In the genomic region with DNA sequence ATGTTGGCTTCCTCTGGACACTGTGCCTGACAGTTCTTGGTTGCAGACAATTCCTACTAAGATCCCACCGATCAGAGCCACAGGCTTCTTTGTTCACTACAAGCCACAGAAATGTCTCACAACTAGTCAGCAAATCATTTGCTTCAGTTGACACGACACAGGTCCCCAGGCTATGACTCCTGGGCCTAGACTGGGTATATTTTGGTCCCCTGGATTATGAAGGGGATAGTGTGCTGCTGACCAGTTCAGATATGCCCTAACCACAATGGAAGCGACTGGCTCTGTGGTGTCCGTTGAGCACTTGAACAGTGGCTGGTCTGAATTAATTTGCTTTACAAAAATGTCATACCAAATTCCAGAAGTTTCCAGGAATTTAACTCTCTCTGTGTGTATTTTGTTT, we compare ENCODE assay signal across 24 mouse cellular contexts. TPM values are rescaled to one million over a fixed set of nuclear protein-coding genes. Genes with fewer than 3 reads are reported as not detected.
A peak's percentile ranks its signal among the peaks of the same experiment; 100 is the strongest.
DNase-seq lines count a peak whose midpoint lies in the region; ATAC-seq lines count a peak whose summit lies in the region.
"Had no signal": no experiment of that assay in that cellular context is flagged by ENCODE, and none has a peak within 500 bp of the region (broad histone marks: within the 10 kb centered on the region; RNA-seq: fewer than 3 reads in every experiment).

No protein-coding gene starts in this region.

- no peak overlapping the region for H3K4me2 ChIP-seq in heart, embryonic 15.5 days
- H3K4me2 ChIP-seq in heart, embryonic 11.5 days, result no peak overlapping the region
- H3K4me2 ChIP-seq in midbrain, embryonic 11.5 days, result no peak overlapping the region
- H3K4me2 ChIP-seq: forebrain, embryonic 13.5 days; hindbrain, embryonic 13.5 days; intestine, embryonic 15.5 days had no signal

- H3K27ac ChIP-seq in heart, embryonic 15.5 days, result peak overlapping the region; percentile 88
- no peak overlapping the region for H3K27ac ChIP-seq in heart, embryonic 11.5 days (ENCODE audit: low read depth, low read length)
- H3K27ac ChIP-seq in midbrain, embryonic 11.5 days (ENCODE audit: low read depth, low read length), result no peak overlapping the region
- H3K27ac ChIP-seq in midbrain, embryonic 10.5 days (replicated peaks), result no peak overlapping the region
- H3K27ac ChIP-seq in brown adipose tissue, adult 24 weeks (replicated peaks; ENCODE audit: low read depth, low read length), result peak overlapping the region; percentile 50
- H3K27ac ChIP-seq: forebrain, embryonic 10.5 days; forebrain, embryonic 13.5 days; hindbrain, embryonic 10.5 days; hindbrain, embryonic 13.5 days; intestine, embryonic 15.5 days had no signal

- H3K4me1 ChIP-seq in heart, embryonic 15.5 days (replicated peaks), result peaks cover 27% of the 10 kb centered on the region
- peaks cover 12% of the 10 kb centered on the region for H3K4me1 ChIP-seq in heart, embryonic 11.5 days (ENCODE audit: control insufficient read depth, insufficient read depth, low read length)
- no peaks in the 10 kb centered on the region; the same call in 1 of the 2 replicates for H3K4me1 ChIP-seq in midbrain, embryonic 11.5 days (ENCODE audit: control insufficient read depth, insufficient read depth, low read length)
- H3K4me1 ChIP-seq in midbrain, embryonic 10.5 days, result peaks cover 5% of the 10 kb centered on the region
- peaks cover 6% of the 10 kb centered on the region; the same call in 1 of the 2 replicates for H3K4me1 ChIP-seq in brown adipose tissue, adult 24 weeks (ENCODE audit: control insufficient read depth, insufficient read depth, insufficient read length, low read length)
- H3K4me1 ChIP-seq: hindbrain, embryonic 13.5 days; intestine, embryonic 15.5 days had no signal

- H3K36me3 ChIP-seq in heart, embryonic 15.5 days, result no peaks in the 10 kb centered on the region
- H3K36me3 ChIP-seq in heart, embryonic 11.5 days (ENCODE audit: control insufficient read depth, insufficient read depth, low read length), result no peaks in the 10 kb centered on the region
- H3K36me3 ChIP-seq in midbrain, embryonic 11.5 days (ENCODE audit: control insufficient read depth, insufficient read depth, low read length), result no peaks in the 10 kb centered on the region
- H3K36me3 ChIP-seq in midbrain, embryonic 10.5 days, result no peaks in the 10 kb centered on the region
- H3K36me3 ChIP-seq: hindbrain, embryonic 10.5 days; intestine, embryonic 15.5 days had no signal

- 59% methylated on average over 4 of the region's 4 CpGs for WGBS in heart, embryonic 15.5 days
- 68% methylated on average over 4 of the region's 4 CpGs for WGBS in heart, embryonic 11.5 days (ENCODE audit: insufficient replicate concordance)
- 90% methylated on average over 4 of the region's 4 CpGs for WGBS in midbrain, embryonic 11.5 days
- WGBS in midbrain, embryonic 10.5 days, result 89% methylated on average over 4 of the region's 4 CpGs

- no peaks in the 10 kb centered on the region for H3K9me3 ChIP-seq in heart, embryonic 15.5 days (replicated peaks)
- no peaks in the 10 kb centered on the region for H3K9me3 ChIP-seq in heart, embryonic 11.5 days (replicated peaks; ENCODE audit: control insufficient read depth, low read length)
- H3K9me3 ChIP-seq in midbrain, embryonic 11.5 days (ENCODE audit: control insufficient read depth, low read length), result no peaks in the 10 kb centered on the region
- 0 out of 2 replicates have a peak, but pooled peaks cover 3% of the 10 kb centered on the region for H3K9me3 ChIP-seq in midbrain, embryonic 10.5 days (replicated peaks)
- H3K9me3 ChIP-seq: hindbrain, embryonic 10.5 days; intestine, embryonic 15.5 days had no signal

- no peaks in the 10 kb centered on the region for H3K27me3 ChIP-seq in heart, embryonic 15.5 days
- no peaks in the 10 kb centered on the region for H3K27me3 ChIP-seq in heart, embryonic 11.5 days (ENCODE audit: control insufficient read depth, insufficient read depth, low read length)
- H3K27me3 ChIP-seq in midbrain, embryonic 11.5 days (ENCODE audit: control insufficient read depth, insufficient read depth, low read length), result no peaks in the 10 kb centered on the region
- no peaks in the 10 kb centered on the region for H3K27me3 ChIP-seq in midbrain, embryonic 10.5 days (ENCODE audit: low read depth, poor library complexity, severe bottlenecking)
- H3K27me3 ChIP-seq: forebrain, embryonic 13.5 days; hindbrain, embryonic 13.5 days; intestine, embryonic 15.5 days; Patski had no signal

- ATAC-seq in heart, embryonic 15.5 days (replicated peaks; ENCODE audit: insufficient number of reproducible peaks, insufficient read depth, low FRiP score, low read depth), result no peak
- no peak for ATAC-seq in heart, embryonic 11.5 days (replicated peaks; ENCODE audit: insufficient number of reproducible peaks, low FRiP score, low TSS enrichment)
- no peak for ATAC-seq in midbrain, embryonic 11.5 days (ENCODE audit: low FRiP score)
- ATAC-seq: forebrain, embryonic 13.5 days; forebrain, embryonic 16.5 days; hindbrain, embryonic 16.5 days; intestine, embryonic 15.5 days; Patski had no signal

- DNase-seq in midbrain, embryonic 11.5 days (ENCODE audit: low spot score, missing footprints), result peak; percentile 17
- DNase-seq in midbrain, embryonic 10.5 days (ENCODE audit: low spot score), result no peak
- no peak for DNase-seq in embryo, embryonic 11 days
- DNase-seq: adrenal gland, adult 2 months; adrenal gland, postnatal 14 days; cerebellum, adult 11-12 months; cerebellum, adult 8-10 months; cerebellum, postnatal 10 days; cerebellum, postnatal 36 days; gastrocnemius, postnatal 10 days; gastrocnemius, postnatal 36 days; heart, postnatal 36 days; kidney, adult 11 months had no signal

- H3K9ac ChIP-seq in heart, embryonic 15.5 days, result no peak overlapping the region
- H3K9ac ChIP-seq in heart, embryonic 11.5 days (ENCODE audit: low read depth, low read length), result no peak overlapping the region
- H3K9ac ChIP-seq in midbrain, embryonic 11.5 days (ENCODE audit: low read length), result no peak overlapping the region
- H3K9ac ChIP-seq: forebrain, embryonic 13.5 days; hindbrain, embryonic 13.5 days; intestine, embryonic 15.5 days had no signal

- no peak overlapping the region for H3K4me3 ChIP-seq in heart, embryonic 15.5 days
- H3K4me3 ChIP-seq in heart, embryonic 11.5 days (ENCODE audit: low read depth, low read length), result no peak overlapping the region
- H3K4me3 ChIP-seq in midbrain, embryonic 11.5 days (ENCODE audit: low read depth, low read length), result no peak overlapping the region
- H3K4me3 ChIP-seq in midbrain, embryonic 10.5 days, result no peak overlapping the region
- H3K4me3 ChIP-seq in brown adipose tissue, adult 24 weeks (ENCODE audit: insufficient read depth, low read depth, low read length), result no peak overlapping the region
- H3K4me3 ChIP-seq: forebrain, embryonic 10.5 days; forebrain, embryonic 13.5 days; hindbrain, embryonic 10.5 days; hindbrain, embryonic 13.5 days; intestine, embryonic 15.5 days had no signal

RNA-seq across cellular contexts. Expression of a gene that starts 25.7 kb away (rescaled TPM):
- polyA plus RNA-seq in heart, embryonic 15.5 days (2015; fragmentation: Nextera tagmentation; extraction: Ambion mirVana), result 2,802 and 3,192 TPM in 2 replicates
- 3,731 and 3,838 TPM in 2 replicates for polyA plus RNA-seq in heart, embryonic 11.5 days (2014; fragmentation: Nextera tagmentation; extraction: Ambion mirVana)
- 4,628 and 4,661 TPM in 2 replicates for polyA plus RNA-seq in midbrain, embryonic 11.5 days (2014; fragmentation: Nextera tagmentation; extraction: Ambion mirVana)
- 3,476 and 3,775 TPM in 2 replicates for polyA plus RNA-seq in midbrain, embryonic 10.5 days (2016; fragmentation: Nextera tagmentation; extraction: Ambion mirVana)
- 3,256 and 3,366 TPM in 2 replicates for polyA plus RNA-seq in brown adipose tissue, adult 24 weeks (2012; ENCODE audit: insufficient read depth, insufficient read length, missing spikeins)

Comparison
In these comparisons a context has a peak if more than half of its experiments do, and no peak if none do; other contexts are left out.
1. H3K27ac ChIP-seq: peak in heart, embryonic 15.5 days (single experiment) and brown adipose tissue, adult 24 weeks (single experiment); none in heart, embryonic 11.5 days (single experiment), midbrain, embryonic 11.5 days (single experiment) and midbrain, embryonic 10.5 days (single experiment).